Comparison of ENCODE assay signal across 26 mouse cellular contexts in the genomic region with DNA sequence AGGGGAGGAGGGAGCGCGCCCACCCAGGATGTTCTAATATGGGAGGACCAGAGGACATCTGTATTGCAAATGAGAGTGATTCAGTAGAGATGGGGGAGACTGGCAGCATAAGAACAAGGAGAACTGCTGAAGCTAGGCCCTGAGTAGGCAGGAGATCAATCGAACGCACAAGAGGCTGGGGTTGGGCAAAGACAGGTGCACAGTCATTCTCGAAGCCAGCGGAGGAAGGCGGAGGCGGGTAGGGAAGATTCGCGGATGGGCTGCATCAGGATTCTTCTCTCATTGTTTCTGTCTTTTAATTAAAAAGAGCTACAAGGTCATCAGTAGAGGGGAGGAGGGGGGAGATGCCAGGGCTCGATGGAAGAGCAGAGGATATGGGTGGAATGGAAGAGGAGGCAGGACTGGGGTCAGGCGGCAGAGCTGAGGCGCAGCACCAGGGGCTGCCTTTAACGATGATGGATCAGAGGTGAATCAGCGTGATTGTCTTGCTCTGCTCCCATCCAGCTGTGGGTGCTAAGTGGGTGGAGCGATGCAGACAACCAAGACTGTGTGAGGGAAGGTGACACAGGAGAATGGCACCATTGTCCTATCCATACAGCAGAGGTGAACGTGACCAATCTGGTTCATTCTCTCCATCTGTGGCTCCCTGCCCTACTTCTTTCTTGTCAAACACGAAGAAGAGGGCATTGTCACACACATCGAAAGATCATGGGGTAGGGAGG.
DNase-seq lines count a peak whose midpoint lies in the region; ATAC-seq and TF ChIP-seq lines count a peak whose summit lies in the region.
"Had no signal": no experiment of that assay in that cellular context is flagged by ENCODE, and none has a peak within 500 bp of the region (broad histone marks: within the 10 kb centered on the region; RNA-seq: fewer than 3 reads in every experiment).

No protein-coding gene starts in this region.

- 0 out of 2 replicates have a peak, but pooled peaks have one; percentile 17 for ATAC-seq in hindbrain, embryonic 13.5 days (ENCODE audit: low FRiP score)
- ATAC-seq in hindbrain, embryonic 16.5 days = 0 out of 2 replicates have a peak, but pooled peaks have one; percentile 22
- ATAC-seq: forebrain, postnatal 0 days; intestine, embryonic 15.5 days; midbrain, embryonic 16.5 days had no signal

- no peak overlapping the region for H3K27ac ChIP-seq in hindbrain, embryonic 13.5 days
- H3K27ac ChIP-seq in hindbrain, embryonic 10.5 days = no peak overlapping the region
- H3K27ac ChIP-seq in left cerebral cortex, adult 2 months = peak overlapping the region; percentile 64
- no peak overlapping the region for H3K27ac ChIP-seq in hindbrain, embryonic 16.5 days (ENCODE audit: low read depth, low read length)
- H3K27ac ChIP-seq in embryonic facial prominence, embryonic 10.5 days (replicated peaks) = no peak overlapping the region
- H3K27ac ChIP-seq: forebrain, embryonic 10.5 days; gastrocnemius, adult 2 months; intestine, embryonic 15.5 days; limb, embryonic 13.5 days; liver, embryonic 13.5 days; lung, embryonic 15.5 days; macrophage had no signal

- H3K4me2 ChIP-seq in hindbrain, embryonic 13.5 days = no peak overlapping the region
- H3K4me2 ChIP-seq in hindbrain, embryonic 16.5 days (ENCODE audit: low read length) = no peak overlapping the region
- H3K4me2 ChIP-seq: heart, embryonic 12.5 days; intestine, embryonic 15.5 days; limb, embryonic 13.5 days; liver, embryonic 13.5 days; lung, embryonic 15.5 days had no signal

- H3K9ac ChIP-seq in hindbrain, embryonic 13.5 days = no peak overlapping the region
- H3K9ac ChIP-seq in hindbrain, embryonic 16.5 days (ENCODE audit: low read depth, low read length) = no peak overlapping the region
- H3K9ac ChIP-seq: forebrain, postnatal 0 days; heart, embryonic 12.5 days; intestine, embryonic 15.5 days; limb, embryonic 13.5 days; liver, embryonic 13.5 days; lung, embryonic 15.5 days had no signal

- H3K36me3 ChIP-seq in hindbrain, embryonic 13.5 days = no peaks in the 10 kb centered on the region; the same call in 1 of the 2 replicates
- H3K36me3 ChIP-seq in hindbrain, embryonic 10.5 days = no peaks in the 10 kb centered on the region
- H3K36me3 ChIP-seq in hindbrain, embryonic 16.5 days (ENCODE audit: control insufficient read depth, insufficient read depth, low read length) = no peaks in the 10 kb centered on the region
- no peaks in the 10 kb centered on the region for H3K36me3 ChIP-seq in embryonic facial prominence, embryonic 10.5 days (replicated peaks)
- H3K36me3 ChIP-seq: forebrain, embryonic 10.5 days; heart, embryonic 12.5 days; intestine, embryonic 15.5 days; limb, embryonic 13.5 days; liver, embryonic 13.5 days; lung, embryonic 15.5 days had no signal

- DNase-seq in hindbrain, embryonic 10.5 days (ENCODE audit: low spot score) = no peak
- peak in 1 of 2 experiments; percentile 52 for DNase-seq in left cerebral cortex, adult 2 months (ENCODE audit: extremely low spot score in 1 of 2, low spot score in 2 of 2)
- no peak for DNase-seq in left cerebral cortex, postnatal 36 days (ENCODE audit: low spot score in 2 of 2)
- DNase-seq in ZHBTc4 (ENCODE audit: low read depth, low spot score) = peak; percentile 19
- DNase-seq in gastrocnemius, postnatal 25 days = no peak
- DNase-seq in embryonic facial prominence, embryonic 10.5 days (ENCODE audit: low spot score) = no peak
- DNase-seq: adrenal gland, adult 8-10 months; cerebellum, adult 11 months; cerebellum, postnatal 25 days; forebrain, postnatal 0 days; gastrocnemius, adult 2 months; heart, postnatal 36 days; kidney, adult 9 months; kidney, postnatal 4 days; liver, embryonic 13.5 days; spleen, adult 18-20 months; thymus, postnatal 4 days had no signal

- WGBS in hindbrain, embryonic 13.5 days = 75% methylated on average over 19 of the region's 19 CpGs
- 73% methylated on average over 19 of the region's 19 CpGs for WGBS in hindbrain, embryonic 10.5 days
- 70% methylated on average over 19 of the region's 19 CpGs for WGBS in hindbrain, embryonic 16.5 days
- WGBS in embryonic facial prominence, embryonic 10.5 days = 70% methylated on average over 19 of the region's 19 CpGs

- no peaks in the 10 kb centered on the region for H3K9me3 ChIP-seq in hindbrain, embryonic 13.5 days
- no peaks in the 10 kb centered on the region for H3K9me3 ChIP-seq in hindbrain, embryonic 10.5 days
- no peaks in the 10 kb centered on the region for H3K9me3 ChIP-seq in hindbrain, embryonic 16.5 days (ENCODE audit: control insufficient read depth, low read length)
- no peaks in the 10 kb centered on the region for H3K9me3 ChIP-seq in embryonic facial prominence, embryonic 10.5 days
- H3K9me3 ChIP-seq: forebrain, embryonic 10.5 days; heart, embryonic 12.5 days; intestine, embryonic 15.5 days; limb, embryonic 13.5 days; liver, embryonic 13.5 days; lung, embryonic 15.5 days had no signal

- peaks cover 21% of the 10 kb centered on the region for H3K4me1 ChIP-seq in hindbrain, embryonic 13.5 days (replicated peaks)
- peaks cover 21% of the 10 kb centered on the region for H3K4me1 ChIP-seq in hindbrain, embryonic 10.5 days (replicated peaks)
- peaks cover 6% of the 10 kb centered on the region for H3K4me1 ChIP-seq in hindbrain, embryonic 16.5 days (ENCODE audit: control insufficient read depth, insufficient read depth, low read depth, low read length)
- peaks cover 9% of the 10 kb centered on the region for H3K4me1 ChIP-seq in embryonic facial prominence, embryonic 10.5 days
- H3K4me1 ChIP-seq: heart, embryonic 12.5 days; intestine, embryonic 15.5 days; limb, embryonic 13.5 days; liver, embryonic 13.5 days; lung, embryonic 15.5 days had no signal

- intact Hi-C loops in left cerebral cortex, adult 2 months (cut with DNase I) = no loop called here
- intact Hi-C loops in left cerebral cortex, postnatal 36 days (cut with DNase I) = loop anchor here (5.0 kb wide), 1 partner anchor 47 kb away; no protein-coding TSS in a partner anchor

- no peaks in the 10 kb centered on the region for H3K27me3 ChIP-seq in hindbrain, embryonic 13.5 days
- no peaks in the 10 kb centered on the region for H3K27me3 ChIP-seq in hindbrain, embryonic 10.5 days (ENCODE audit: insufficient read depth, poor library complexity, severe bottlenecking)
- no peaks in the 10 kb centered on the region for H3K27me3 ChIP-seq in hindbrain, embryonic 16.5 days (replicated peaks; ENCODE audit: control insufficient read depth, insufficient read depth, low read length)
- peaks cover 22% of the 10 kb centered on the region for H3K27me3 ChIP-seq in embryonic facial prominence, embryonic 10.5 days (replicated peaks; ENCODE audit: low read depth, poor library complexity, severe bottlenecking)
- H3K27me3 ChIP-seq: intestine, embryonic 15.5 days; lung, embryonic 15.5 days had no signal

- H3K4me3 ChIP-seq in hindbrain, embryonic 13.5 days = no peak overlapping the region
- no peak overlapping the region for H3K4me3 ChIP-seq in hindbrain, embryonic 10.5 days
- no peak overlapping the region for H3K4me3 ChIP-seq in left cerebral cortex, adult 2 months
- no peak overlapping the region for H3K4me3 ChIP-seq in hindbrain, embryonic 16.5 days (ENCODE audit: low read length)
- H3K4me3 ChIP-seq in embryonic facial prominence, embryonic 10.5 days = no peak overlapping the region
- H3K4me3 ChIP-seq: forebrain, embryonic 10.5 days; gastrocnemius, adult 2 months; heart, embryonic 12.5 days; intestine, embryonic 15.5 days; limb, embryonic 13.5 days; liver, embryonic 13.5 days; lung, embryonic 15.5 days had no signal

- TF ChIP-seq CTCF in left cerebral cortex, adult 2 months (IDR thresholded peaks at IDR 0.05) = no peak
